Mouse (Mus musculus): ENCODE data around the gene Olfr173.

Gene Olfr173

GRCm38 (mm10) chr16:58800168-58800567 is at the start of gene Olfr173:
Gene Olfr173, minus strand, starts transcription at chr16:58800268.
- no peak for DNase-seq (ENCODE audit: low spot score in 2 of 2)

GRCm38 (mm10) chr16:58826732-58827319 is 26.8 kb upstream of the Olfr173 start, which contains the start of gene Olfr175-ps1:
Gene Olfr175-ps1, minus strand, starts transcription at chr16:58826782.
- no peak for DNase-seq (ENCODE audit: low spot score in 2 of 2)

GRCm38 (mm10) chr16:58763076-58763475 is 37.0 kb downstream of the Olfr173 start, which contains the start of gene Olfr172:
Gene Olfr172, minus strand, starts transcription at chr16:58763176.
- DNase-seq (ENCODE audit: low spot score in 2 of 2), result no peak

GRCm38 (mm10) chr16:58756191-58756590 is 43.9 kb downstream of the Olfr173 start:
- no peak for DNase-seq (ENCODE audit: low spot score in 2 of 2)

- no peak for DNase-seq (ENCODE audit: low spot score in 2 of 2)
These were observed 48.8 kb downstream of the Olfr173 start for GRCm38 (mm10) chr16:58751314-58751713.

GRCm38 (mm10) chr16:58746715-58747114 is 53.4 kb downstream of the Olfr173 start:
- no peak for DNase-seq (ENCODE audit: low spot score in 2 of 2)
